Mouse (Mus musculus) ovary, adult 18-20 months (tissue): ENCODE data around the gene Art3.
"Not testable (repeated sequence)": the region's sequence is repeated elsewhere in the genome, so short reads cannot be mapped to it uniquely, and the experiment has no call there.

ENCODE experiments used
- DNase-seq: peaks from one replicate; pipeline ENCODE4 v3.0.0; 2022; ENCODE audit warnings: low spot score, mixed read lengths

The Art3 gene

GRCm38 (mm10) chr5:92340606-92341005 is 9.0 kb downstream of the Art3 start:
- no peak for DNase-seq

- DNase-seq, result no peak
Measured at GRCm38 (mm10) chr5:92345006-92345405, 13.4 kb downstream of the Art3 start.

GRCm38 (mm10) chr5:92348794-92349413 is 17.3 kb downstream of the Art3 start, which contains the start of gene Cxcl10:
Cxcl10 (minus strand) TSS chr5:92348889.
- peak; percentile 39 for DNase-seq

- DNase-seq, result no peak
Measured at GRCm38 (mm10) chr5:92349731-92350130, 18.1 kb downstream of the Art3 start.

- DNase-seq, result not testable (repeated sequence)
Measured at GRCm38 (mm10) chr5:92352716-92353115, 21.1 kb downstream of the Art3 start.

GRCm38 (mm10) chr5:92353517-92353916 is 21.9 kb downstream of the Art3 start:
- DNase-seq, result no peak

- DNase-seq, result peak; percentile 47
Measured at GRCm38 (mm10) chr5:92358033-92358432, 26.4 kb downstream of the Art3 start.

- DNase-seq, result no peak
Measured at GRCm38 (mm10) chr5:92358767-92359455, 27.3 kb downstream of the Art3 start.

GRCm38 (mm10) chr5:92363179-92363578 is 31.6 kb downstream of the Art3 start:
- no peak for DNase-seq

GRCm38 (mm10) chr5:92364011-92364410 is 32.4 kb downstream of the Art3 start:
- DNase-seq, result no peak

GRCm38 (mm10) chr5:92365146-92365705 is 33.6 kb downstream of the Art3 start:
- no peak for DNase-seq

GRCm38 (mm10) chr5:92366565-92366964 is 34.9 kb downstream of the Art3 start:
- no peak for DNase-seq

- DNase-seq, result no peak
Measured at GRCm38 (mm10) chr5:92368392-92368791, 36.8 kb downstream of the Art3 start.

- DNase-seq, result no peak
Measured at GRCm38 (mm10) chr5:92369151-92369994, 37.7 kb downstream of the Art3 start.

GRCm38 (mm10) chr5:92370392-92370791 is 38.8 kb downstream of the Art3 start:
- no peak for DNase-seq

GRCm38 (mm10) chr5:92370891-92371290 is 39.3 kb downstream of the Art3 start:
- DNase-seq, result no peak

GRCm38 (mm10) chr5:92371361-92371976 is 39.8 kb downstream of the Art3 start:
- no peak for DNase-seq

- DNase-seq, result no peak
Measured at GRCm38 (mm10) chr5:92372605-92373004, 41.0 kb downstream of the Art3 start.

- DNase-seq, result peak; percentile 45
Measured at GRCm38 (mm10) chr5:92374721-92375142, 43.1 kb downstream of the Art3 start.

GRCm38 (mm10) chr5:92375368-92375767 is 43.7 kb downstream of the Art3 start:
- no peak for DNase-seq

- no peak for DNase-seq
Measured at GRCm38 (mm10) chr5:92376795-92377405, 45.3 kb downstream of the Art3 start.
